Mouse (Mus musculus) limb, embryonic 11.5 days (tissue): ENCODE results near the gene Palm2. TPM values are rescaled to one million over a fixed set of nuclear protein-coding genes. Genes with fewer than 3 reads are reported as not detected.

Source experiments
- ATAC-seq: fragments of 200-750 bp; cut with Nextera tagmentation; 2 replicates; pipeline ENCODE4 v1.8.0; 2017; ENCODE audit warnings: low read depth; ENCODE audit not compliant: insufficient number of reproducible peaks, low FRiP score, low TSS enrichment
- DNase-seq: peaks from one replicate; pipeline ENCODE4 v3.0.0-alpha.2; 2015; ENCODE audit warnings: low spot score
- H3K27ac ChIP-seq: fragments of 300-500 bp; sonication (generic); replicated peaks from 2 replicates; pipeline ENCODE4 v1.5.1; 2014; ENCODE audit warnings: low read depth, mild to moderate bottlenecking, low read length
- H3K27me3 ChIP-seq: fragments of 300-500 bp; sonication (generic); 2 replicates; pipeline ENCODE4 v1.6.1; 2014; ENCODE audit warnings: mild to moderate bottlenecking, low read length, mixed read lengths; ENCODE audit not compliant: control insufficient read depth, insufficient read depth
- H3K36me3 ChIP-seq: fragments of 300-500 bp; sonication (generic); 2 replicates; pipeline ENCODE4 v1.6.1; 2014; ENCODE audit warnings: mild to moderate bottlenecking, low read length, moderate library complexity, mixed read lengths; ENCODE audit not compliant: control insufficient read depth, insufficient read depth
- H3K4me1 ChIP-seq: fragments of 300-500 bp; sonication (generic); 2 replicates; pipeline ENCODE4 v1.6.1; 2014; ENCODE audit warnings: low read length, mixed read lengths; ENCODE audit not compliant: control insufficient read depth, insufficient read depth
- H3K4me2 ChIP-seq: fragments of 300-500 bp; sonication (generic); 2 replicates; pipeline ENCODE4 v1.6.1; 2014; ENCODE audit warnings: low read depth, mild to moderate bottlenecking, moderate library complexity; ENCODE audit not compliant: severe bottlenecking
- H3K4me3 ChIP-seq: fragments of 300-500 bp; sonication (generic); 2 replicates; pipeline ENCODE4 v1.5.1; 2014; ENCODE audit warnings: low read depth, low read length
- H3K9ac ChIP-seq: fragments of 300-500 bp; sonication (generic); 2 replicates; pipeline ENCODE4 v1.6.1; 2014; ENCODE audit warnings: mild to moderate bottlenecking, low read length
- H3K9me3 ChIP-seq: fragments of 300-500 bp; sonication (generic); 2 replicates; pipeline ENCODE4 v1.6.1; 2016; ENCODE audit warnings: low read length; ENCODE audit not compliant: control insufficient read depth
- WGBS: fragments of 180-500 bp; shearing (Covaris S2); extraction: QIAGEN DNeasy Blood & Tissue Kit; methylation state at CpG from one replicate; pipeline ENCODE4 v1.1.7; 2014; 5-methylcytosine and 5-hydroxymethylcytosine counted together
- polyA plus RNA-seq: library from polyadenylated mRNA; unstranded; fragments of >200 nt; fragmentation: Nextera tagmentation; extraction: Ambion mirVana; gene quantifications from 2 replicates; pipeline ENCODE4 v1.2.1, GENCODE M21; 2014

Palm2 gene
- polyA plus RNA-seq, 1 experiment from 2014 or later = 4.1 TPM

- WGBS = 77% methylated on average over 7 of the region's 7 CpGs
- ATAC-seq (no peak), DNase-seq (no peak)
- H3K9me3 ChIP-seq = no peaks in the 10 kb centered on the region
- H3K4me2 ChIP-seq = no peak overlapping the region
- no peak overlapping the region for H3K27ac ChIP-seq
- H3K4me3 ChIP-seq = no peak overlapping the region
- no peak overlapping the region for H3K9ac ChIP-seq
- H3K27me3 ChIP-seq = no peaks in the 10 kb centered on the region
- H3K36me3 ChIP-seq = no peaks in the 10 kb centered on the region
- H3K4me1 ChIP-seq = no peaks in the 10 kb centered on the region; the same call in 1 of the 2 replicates
These were observed 48.4 kb downstream of the Palm2 start for GRCm38 (mm10) chr4:57482435-57482834.

- H3K4me2 ChIP-seq = no peak overlapping the region
- 80% methylated on average over 3 of the region's 3 CpGs for WGBS
These were observed 52.3 kb downstream of the Palm2 start for GRCm38 (mm10) chr4:57486392-57486791.

DNA sequence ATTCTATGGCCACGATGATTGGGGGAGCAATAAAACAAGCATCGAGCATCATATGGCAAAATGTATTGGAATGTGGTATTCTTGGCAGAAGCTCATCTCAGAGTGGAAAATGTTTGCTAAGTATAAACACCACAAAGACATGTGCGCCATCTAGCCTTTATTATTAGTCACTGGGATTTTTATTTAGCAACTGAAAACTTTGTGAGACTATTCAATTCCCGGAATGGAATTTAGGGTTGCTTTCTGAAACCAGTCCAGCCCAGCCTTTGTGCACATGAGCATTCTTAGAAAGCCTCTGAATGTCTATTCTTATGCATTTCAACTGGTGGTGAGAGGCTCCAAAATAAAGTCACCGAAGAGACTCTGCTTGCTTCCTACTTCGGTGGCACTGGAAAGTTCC lies 55.8 kb downstream of the Palm2 start:
- Histone ChIP-seq H3K4me3 (no peak overlapping the region), H3K36me3 (no peaks in the 10 kb centered on the region), H3K9ac (no peak overlapping the region), H3K9me3 (no peaks in the 10 kb centered on the region), H3K27me3 (no peaks in the 10 kb centered on the region), H3K27ac (no peak overlapping the region), H3K4me1 (no peaks in the 10 kb centered on the region), H3K4me2 (no peak overlapping the region)
- ATAC-seq (no peak), DNase-seq (no peak)
- WGBS = 94% methylated on average over 6 of the region's 6 CpGs

More at GRCm38 (mm10) chr4:57486392-57486791, 52.3 kb downstream of the Palm2 start:
- H3K36me3 ChIP-seq = no peaks in the 10 kb centered on the region
- DNase-seq = no peak
- H3K9ac ChIP-seq = no peak overlapping the region
- H3K9me3 ChIP-seq = no peaks in the 10 kb centered on the region
- no peak for ATAC-seq
- no peaks in the 10 kb centered on the region for H3K27me3 ChIP-seq
- H3K27ac ChIP-seq = no peak overlapping the region
- no peaks in the 10 kb centered on the region; the same call in 1 of the 2 replicates for H3K4me1 ChIP-seq
- no peak overlapping the region for H3K4me3 ChIP-seq

DNA sequence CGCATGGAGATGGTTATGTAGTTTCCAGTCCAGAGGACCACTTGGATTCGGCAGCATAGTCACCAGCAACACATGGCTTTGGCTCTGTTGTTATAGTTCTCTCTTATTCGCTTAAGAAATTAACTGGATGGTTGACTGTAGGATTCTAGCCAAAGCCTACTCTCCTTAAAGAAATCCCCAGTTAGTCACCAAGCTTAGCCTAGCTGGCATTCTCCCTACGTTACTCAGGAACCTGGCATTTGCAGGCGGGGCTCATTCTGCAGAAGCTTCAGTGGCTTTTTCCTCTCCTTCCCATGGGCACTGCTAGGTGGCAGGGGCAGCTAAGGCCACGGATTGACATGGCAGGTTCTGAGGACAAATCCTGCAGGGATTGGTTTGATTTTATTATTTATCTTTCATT lies 70.7 kb downstream of the Palm2 start:
- ATAC-seq (no peak), DNase-seq (no peak)
- 93% methylated on average over 6 of the region's 6 CpGs for WGBS
- Histone ChIP-seq H3K36me3 (no peaks in the 10 kb centered on the region), H3K4me2 (no peak overlapping the region), H3K9ac (no peak overlapping the region), H3K27ac (no peak overlapping the region), H3K9me3 (no peaks in the 10 kb centered on the region), H3K4me3 (no peak overlapping the region), H3K27me3 (no peaks in the 10 kb centered on the region), H3K4me1 (no peaks in the 10 kb centered on the region)

- Histone ChIP-seq H3K9ac (no peak overlapping the region), H3K27me3 (no peaks in the 10 kb centered on the region), H3K9me3 (no peaks in the 10 kb centered on the region), H3K27ac (no peak overlapping the region), H3K4me3 (no peak overlapping the region), H3K36me3 (no peaks in the 10 kb centered on the region), H3K4me2 (no peak overlapping the region), H3K4me1 (0 out of 2 replicates have a peak, but pooled peaks cover 2% of the 10 kb centered on the region)
- ATAC-seq (no peak), DNase-seq (no peak)
- WGBS = 78% methylated on average over 2 of the region's 3 CpGs
These were observed 76.5 kb downstream of the Palm2 start for GRCm38 (mm10) chr4:57510576-57510975.

- Histone ChIP-seq H3K27ac (no peak overlapping the region), H3K4me3 (no peak overlapping the region), H3K4me2 (no peak overlapping the region), H3K4me1 (0 out of 2 replicates have a peak, but pooled peaks cover 2% of the 10 kb centered on the region), H3K27me3 (no peaks in the 10 kb centered on the region), H3K9ac (no peak overlapping the region), H3K36me3 (no peaks in the 10 kb centered on the region), H3K9me3 (no peaks in the 10 kb centered on the region)
- 92% methylated on average over 1 of the region's 1 CpGs for WGBS
- no peak for DNase-seq
- no peak for ATAC-seq
These were observed 77.7 kb downstream of the Palm2 start for GRCm38 (mm10) chr4:57511734-57512133.

GRCm38 (mm10) chr4:57513241-57513933 lies 79.3 kb downstream of the Palm2 start:
- H3K27ac ChIP-seq = no peak overlapping the region
- no peak overlapping the region for H3K9ac ChIP-seq
- H3K4me2 ChIP-seq = no peak overlapping the region
- 0 out of 2 replicates have a peak, but pooled peaks cover 2% of the 10 kb centered on the region for H3K4me1 ChIP-seq
- H3K27me3 ChIP-seq = no peaks in the 10 kb centered on the region
- H3K9me3 ChIP-seq = no peaks in the 10 kb centered on the region
- no peak overlapping the region for H3K4me3 ChIP-seq
- no peaks in the 10 kb centered on the region for H3K36me3 ChIP-seq
- WGBS = 71% methylated on average over 8 of the region's 8 CpGs
- ATAC-seq = no peak
- DNase-seq = no peak

DNA sequence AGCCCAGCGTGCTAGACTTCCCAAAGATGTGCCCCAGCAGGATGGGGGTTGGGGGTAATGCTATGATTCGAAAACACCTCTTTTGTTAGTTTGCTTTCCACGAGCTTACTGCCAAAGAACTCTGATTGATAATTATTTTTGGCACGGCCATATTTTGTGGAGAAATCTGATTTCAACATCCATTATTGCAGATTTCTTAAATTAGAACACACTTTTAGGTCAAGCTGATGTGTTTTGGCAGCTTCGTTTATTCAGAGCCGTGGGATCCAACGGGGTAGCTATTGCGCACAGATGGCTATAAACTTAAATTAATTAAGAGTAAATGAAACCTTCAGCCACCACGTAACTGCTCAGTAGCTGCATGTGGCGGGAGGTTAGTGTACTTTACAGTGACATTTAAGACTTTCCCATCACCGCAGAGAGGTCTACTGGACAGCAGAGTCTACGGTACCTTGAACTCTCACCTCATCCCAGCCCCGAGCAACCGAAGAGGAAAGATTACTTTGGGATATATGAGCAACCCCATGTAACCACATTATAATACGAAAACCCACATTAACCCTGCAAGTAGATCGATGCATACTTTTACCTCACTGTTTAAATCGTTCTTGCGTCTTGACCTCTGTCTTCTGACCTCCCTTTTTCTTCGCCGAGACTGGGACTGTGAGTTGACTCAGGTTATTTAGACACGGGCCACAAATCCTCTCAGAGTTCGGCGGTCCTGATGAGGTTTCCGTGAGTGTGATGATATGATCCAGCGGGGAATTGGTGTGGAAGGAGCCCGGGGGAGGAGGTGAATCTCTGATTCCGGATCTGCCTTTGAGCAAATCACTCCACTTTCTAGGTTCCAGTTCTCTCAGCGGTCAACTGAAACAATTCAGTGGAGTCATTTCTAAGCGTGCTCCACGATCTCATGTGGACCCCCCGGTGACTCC lies 80.2 kb downstream of the Palm2 start:
- Histone ChIP-seq H3K4me3 (no peak overlapping the region), H3K9ac (no peak overlapping the region), H3K27me3 (no peaks in the 10 kb centered on the region), H3K9me3 (no peaks in the 10 kb centered on the region), H3K36me3 (no peaks in the 10 kb centered on the region), H3K4me1 (0 out of 2 replicates have a peak, but pooled peaks cover 2% of the 10 kb centered on the region), H3K27ac (no peak overlapping the region), H3K4me2 (no peak overlapping the region)
- 74% methylated on average over 31 of the region's 31 CpGs for WGBS
- no peak for DNase-seq
- ATAC-seq = no peak
